Mouse (Mus musculus) lung, postnatal 14 days (tissue): Measurements from ENCODE around the gene Med16.
"Not testable (repeated sequence)": the region's sequence is repeated elsewhere in the genome, so short reads cannot be mapped to it uniquely, and the experiment has no call there.

ENCODE experiments used
- DNase-seq: peaks from one replicate; pipeline ENCODE4 v3.0.0; 2021

Gene Med16

DNA sequence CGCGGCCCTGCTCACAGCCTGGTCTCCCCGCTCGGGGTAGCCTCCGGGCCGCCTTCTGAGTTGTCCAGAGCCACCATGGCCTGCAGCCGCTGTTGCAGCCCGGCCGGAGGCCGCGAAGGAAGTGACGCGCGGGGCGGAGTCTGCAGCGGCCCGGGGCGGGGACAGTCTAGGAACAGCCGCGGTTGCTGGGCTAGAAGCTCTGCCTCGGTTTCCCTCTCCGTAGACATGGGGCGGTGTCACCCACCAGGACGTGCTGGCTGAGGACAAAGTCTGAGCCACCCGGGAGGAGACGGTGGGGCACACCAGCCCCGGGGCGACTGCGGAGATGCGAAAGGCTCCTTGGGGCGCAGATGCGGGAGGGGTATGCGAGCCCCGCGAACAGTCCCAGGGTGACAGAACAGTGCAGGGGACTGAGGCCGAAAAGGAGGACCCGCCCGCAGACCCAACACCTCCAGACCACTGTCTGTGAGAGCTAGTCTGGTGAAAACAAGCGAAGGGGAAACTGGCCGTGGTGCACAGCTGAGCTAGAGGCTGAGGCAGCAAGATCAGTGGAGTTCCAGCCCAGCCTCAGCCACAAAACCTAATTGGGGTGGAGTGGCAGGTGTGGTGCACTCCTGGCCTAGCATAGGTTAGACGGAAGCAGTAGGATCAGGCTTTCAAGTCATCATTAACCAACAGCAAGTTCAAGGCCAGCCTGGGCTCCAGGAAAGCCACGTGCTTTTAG is 8.2 kb upstream of the Med16 start, which contains the start of gene Kiss1r:
Gene Kiss1r (plus strand): TSS at position 164 of the 724 bp plus-strand sequence.
- peak; percentile 91 for DNase-seq

DNA sequence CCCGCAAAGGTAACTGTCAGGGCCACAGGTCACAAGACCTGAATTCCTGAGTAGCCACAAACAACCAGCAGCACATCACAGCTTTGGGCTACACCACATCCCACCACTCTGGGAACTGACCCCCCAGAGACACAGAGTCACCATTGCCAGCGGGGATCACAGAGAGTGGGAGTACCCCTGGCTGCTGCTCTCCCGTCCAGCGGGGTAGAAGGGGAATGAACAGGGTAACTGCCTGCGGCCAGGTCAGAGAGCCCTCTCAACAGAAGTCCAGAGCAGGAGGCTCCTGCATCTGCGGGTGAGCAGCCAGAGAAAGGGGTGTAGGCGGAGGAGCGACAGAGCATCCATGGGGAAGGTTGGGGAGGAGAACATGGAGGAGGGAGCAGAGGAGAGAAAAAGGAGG is 7.4 kb upstream of the Med16 start:
- DNase-seq, result no peak

DNA sequence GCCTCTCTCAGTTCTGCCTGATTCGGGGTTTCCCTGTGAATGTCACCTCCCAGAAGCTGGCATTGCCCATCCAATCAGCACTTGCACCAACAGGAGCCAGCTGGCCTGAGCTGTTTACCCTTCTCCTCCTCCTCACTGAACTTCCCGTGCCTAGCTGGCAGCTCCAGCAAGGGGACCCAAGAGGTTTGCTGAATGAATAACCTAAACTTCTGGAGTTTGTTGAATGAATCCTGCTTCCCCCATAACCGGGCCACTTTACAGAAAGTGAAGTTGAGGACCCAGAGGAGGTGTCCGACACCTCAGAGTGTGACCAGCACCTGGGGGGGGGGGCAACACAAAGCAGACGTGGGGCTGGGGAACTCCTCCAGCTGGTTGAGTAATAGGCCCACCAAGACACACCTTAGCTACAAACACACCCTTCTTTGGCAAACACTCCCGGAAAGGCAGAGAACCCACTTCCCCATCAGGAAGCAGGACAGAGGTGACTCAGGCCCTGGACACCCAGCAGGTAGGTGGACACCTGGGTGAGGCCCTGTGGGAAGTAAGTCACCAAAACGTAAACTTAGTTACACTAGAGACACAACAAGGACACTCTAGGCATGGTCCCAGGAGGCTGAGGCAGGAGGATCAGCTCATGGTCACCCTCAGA is 6.3 kb upstream of the Med16 start:
- no peak for DNase-seq

- no peak for DNase-seq
Measured at GRCm38 (mm10) chr10:79914131-79914947, 5.6 kb upstream of the Med16 start.

GRCm38 (mm10) chr10:79912412-79912811 is 3.7 kb upstream of the Med16 start:
- DNase-seq, result no peak

DNA sequence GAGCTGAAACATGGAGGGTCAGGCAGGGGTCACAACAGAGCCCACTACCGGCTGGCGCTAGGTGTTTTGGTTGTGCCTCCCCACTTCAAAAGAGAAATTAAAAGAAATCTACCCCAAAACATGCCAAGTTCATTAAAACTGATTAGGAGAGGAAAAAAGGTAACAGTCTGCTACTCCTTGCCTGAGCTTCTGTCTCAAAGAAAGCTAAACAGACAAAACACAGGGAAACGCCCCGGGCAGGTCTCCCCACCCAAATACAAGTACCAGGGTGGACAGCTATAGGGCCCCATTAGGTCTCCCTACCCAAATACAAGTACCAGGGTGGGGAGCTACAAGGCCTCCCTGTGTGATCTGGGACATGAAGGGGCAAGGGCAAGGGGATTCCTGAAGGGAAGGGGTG is 1.8 kb upstream of the Med16 start, which contains the start of gene Gm26602:
Gene Gm26602 (plus strand): TSS at position 301 of the 400 bp plus-strand sequence.
- no peak for DNase-seq

DNA sequence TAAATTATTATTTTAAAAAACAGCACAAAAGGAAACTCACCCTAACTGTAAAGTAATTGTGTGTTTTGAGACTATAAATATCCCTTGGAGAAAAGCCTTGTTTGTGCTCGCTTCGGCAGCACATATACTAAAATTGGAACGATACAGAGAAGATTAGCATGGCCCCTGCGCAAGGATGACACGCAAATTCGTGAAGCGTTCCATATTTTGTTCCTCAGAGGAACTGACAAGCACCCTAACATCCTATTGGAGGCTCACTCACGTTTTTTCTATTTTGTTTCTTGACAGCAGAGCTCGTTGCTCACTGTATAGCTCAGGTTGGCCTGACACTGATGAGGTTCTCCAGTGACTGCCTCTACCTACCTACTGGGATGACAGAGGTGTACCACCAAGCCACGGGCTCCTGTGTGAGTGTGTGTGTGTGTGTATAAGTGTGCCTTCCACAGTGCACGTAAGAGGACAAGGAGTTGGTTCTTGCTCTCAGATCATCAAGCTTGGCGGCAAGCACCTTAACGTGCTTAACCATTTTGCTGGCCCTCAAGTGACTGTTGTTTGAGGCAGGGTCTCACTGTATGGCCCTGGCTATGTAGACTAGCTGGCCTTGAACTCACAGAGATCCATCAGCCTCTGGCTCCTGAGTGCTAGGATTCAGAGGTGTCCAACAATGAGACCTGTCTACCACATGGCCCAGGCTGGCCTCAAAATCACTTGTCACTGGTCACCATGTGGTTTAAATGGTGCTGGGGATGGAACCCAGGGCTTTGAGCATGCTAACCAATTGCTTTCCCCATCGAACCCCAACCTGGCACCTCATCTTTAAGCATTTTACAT is 584 bp upstream of the Med16 start:
- DNase-seq, result no peak

DNA sequence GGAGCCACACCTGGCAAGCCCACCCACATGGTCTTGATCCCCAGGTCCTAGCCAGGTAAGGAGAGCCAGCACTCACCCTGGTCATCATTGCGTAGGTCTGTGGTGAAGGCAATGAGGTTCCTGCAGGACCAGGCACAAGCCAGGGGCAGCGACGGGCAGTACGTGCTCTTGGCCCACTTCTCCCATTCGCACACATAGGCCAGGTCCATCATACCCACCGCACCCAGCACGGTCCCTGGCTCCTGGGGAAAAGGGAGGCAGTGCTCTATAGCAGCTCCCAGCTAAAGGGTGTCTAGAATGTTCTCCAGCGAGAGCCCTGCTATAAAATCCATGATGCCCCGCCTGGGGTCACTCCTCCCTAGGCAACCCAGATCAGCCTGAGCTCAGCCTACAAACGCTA is 1.3 kb downstream of the Med16 start:
- DNase-seq, result no peak

- DNase-seq, result no peak
Measured at GRCm38 (mm10) chr10:79906712-79907111, 2.0 kb downstream of the Med16 start.

DNA sequence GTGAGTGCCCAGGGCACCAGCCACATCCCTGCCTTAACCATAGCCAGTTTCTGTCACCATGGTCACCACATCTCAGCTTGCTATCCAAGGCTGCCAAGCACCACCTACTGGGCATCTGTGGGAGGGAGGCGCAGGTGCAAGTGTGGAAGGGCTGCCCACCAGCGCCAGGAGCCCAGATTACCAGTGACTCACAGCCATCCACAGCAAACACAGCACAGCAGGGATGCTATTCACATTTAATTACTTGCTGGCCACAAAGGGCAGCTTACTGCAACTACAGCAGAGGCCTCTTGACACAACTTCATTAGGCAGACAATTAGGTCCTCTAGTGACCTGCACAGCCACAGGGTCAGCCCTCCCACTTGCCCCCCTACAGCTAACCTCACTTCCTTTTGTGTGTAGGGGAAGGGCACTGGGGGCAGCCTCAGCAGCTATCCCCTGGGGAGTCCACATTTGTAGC is 7.7 kb downstream of the Med16 start:
- DNase-seq, result no peak

DNA sequence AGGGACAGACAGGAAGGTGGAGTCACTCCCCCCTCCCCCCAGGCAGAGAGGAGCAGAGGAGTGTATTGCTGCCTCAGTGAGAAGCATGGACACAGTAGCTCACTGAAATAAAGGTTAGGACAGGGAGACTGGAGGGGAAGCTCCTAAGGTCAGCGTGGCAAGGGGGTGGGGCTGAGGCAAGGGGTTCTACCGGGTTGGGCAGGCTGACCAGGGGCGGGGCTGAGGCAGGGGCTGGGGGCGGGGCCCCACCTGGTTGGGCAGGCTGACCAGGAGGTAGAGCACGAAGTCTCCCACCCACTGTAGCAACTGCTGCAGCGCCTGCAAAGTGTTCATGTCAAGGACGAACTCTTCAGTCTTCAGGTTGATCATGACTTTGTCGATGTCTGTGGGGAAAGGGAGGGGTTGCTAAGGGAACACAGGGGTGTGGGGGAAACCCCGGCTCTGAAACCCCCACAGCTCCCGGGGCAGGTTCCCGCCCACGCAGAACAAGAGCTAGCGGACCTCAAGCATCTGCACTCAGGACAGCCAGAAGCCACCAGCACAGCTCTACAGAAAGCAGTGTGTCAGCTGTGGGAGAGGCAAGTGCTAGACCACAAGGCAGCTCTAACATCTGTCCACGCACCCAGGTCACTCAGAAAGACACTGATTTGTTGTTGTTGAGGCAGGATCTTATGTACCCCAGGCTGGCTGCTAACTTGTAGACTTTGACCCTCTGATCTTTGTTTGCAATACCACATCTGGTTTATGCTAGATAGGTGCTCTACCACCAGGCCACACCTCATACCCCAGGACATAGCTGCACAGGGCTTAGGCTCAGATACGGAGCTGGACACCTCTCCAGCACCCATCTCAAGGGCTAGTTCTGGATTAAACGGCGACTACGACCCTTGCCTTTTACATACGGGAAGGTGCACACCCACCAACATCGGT is 11.1 kb downstream of the Med16 start:
- no peak for DNase-seq

- DNase-seq, result peak; percentile 53
Measured at GRCm38 (mm10) chr10:79896814-79897213, 11.9 kb downstream of the Med16 start.

- peak; percentile 35 for DNase-seq
Measured at GRCm38 (mm10) chr10:79896306-79896705, 12.4 kb downstream of the Med16 start.

DNA sequence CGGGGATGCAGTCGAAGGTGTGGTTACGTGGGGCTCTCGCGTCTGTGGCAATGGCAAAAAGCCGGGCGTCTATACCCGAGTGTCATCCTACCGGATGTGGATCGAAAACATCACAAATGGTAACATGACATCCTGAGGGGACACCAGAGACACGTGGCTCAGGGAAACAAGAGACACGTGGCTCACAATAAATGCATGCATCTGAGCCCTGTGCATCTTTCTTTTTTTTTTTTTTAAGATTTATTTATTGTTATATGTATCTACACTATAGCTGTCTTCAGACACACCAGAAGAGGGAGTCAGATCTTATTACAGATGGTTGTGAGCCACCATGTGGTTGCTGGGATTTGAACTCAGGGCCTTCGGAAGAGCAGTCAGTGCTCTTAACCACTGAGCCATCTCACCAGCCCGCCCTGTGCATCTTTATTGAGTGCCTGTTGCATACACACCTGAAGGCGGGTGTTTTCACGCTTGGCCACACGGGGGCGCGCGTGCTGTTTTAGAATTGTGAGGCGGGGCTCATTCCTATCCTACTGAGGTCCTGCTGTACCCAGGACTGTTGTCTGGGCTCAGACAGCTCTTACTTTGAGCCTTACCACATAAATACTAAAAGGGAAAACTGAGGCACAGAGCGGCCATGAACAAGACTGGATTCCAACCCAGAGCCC is 16.1 kb downstream of the Med16 start:
- DNase-seq, result peak; percentile 86

DNA sequence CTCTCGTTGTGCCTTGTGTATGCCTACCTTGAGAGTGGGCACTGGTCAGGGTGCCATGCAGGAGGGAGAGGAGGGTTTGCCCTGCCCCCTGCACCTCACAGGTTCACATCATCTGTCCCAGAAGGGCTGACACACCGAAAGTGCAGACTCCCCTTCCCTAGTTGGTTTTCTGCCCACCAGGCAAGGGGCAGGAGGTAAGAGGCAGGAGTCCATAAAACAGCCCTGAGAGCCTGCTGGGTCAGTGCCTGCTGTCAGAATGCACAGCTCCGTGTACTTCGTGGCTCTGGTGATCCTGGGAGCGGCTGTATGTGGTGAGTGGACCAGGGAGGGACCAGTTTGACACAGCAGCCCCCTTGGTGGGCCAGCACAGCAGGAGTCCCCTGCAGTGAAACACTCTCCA is 18.1 kb downstream of the Med16 start, which contains the start of gene Cfd:
Gene Cfd (plus strand): TSS at position 184 of the 400 bp plus-strand sequence.
- no peak for DNase-seq

DNA sequence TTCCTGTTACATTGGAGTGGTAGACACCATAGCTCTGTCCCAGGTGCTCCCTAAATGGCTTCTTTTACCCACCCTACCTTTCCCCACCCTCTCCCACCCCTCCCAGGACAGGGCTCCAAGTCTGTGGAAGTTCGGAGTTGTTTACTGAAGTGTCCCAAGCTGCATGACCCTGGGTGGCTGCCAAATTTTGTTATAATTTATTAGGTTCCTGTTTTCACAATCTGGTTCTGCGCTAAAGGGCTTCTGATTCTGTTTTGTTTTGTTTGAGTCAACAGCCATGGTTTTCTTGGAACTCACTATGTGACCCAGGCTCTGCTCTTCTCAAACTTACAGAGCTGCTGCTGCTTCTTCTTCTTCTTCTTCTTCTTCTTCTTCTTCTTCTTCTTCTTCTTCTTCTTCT is 19.3 kb downstream of the Med16 start:
- peak; percentile 61 for DNase-seq

GRCm38 (mm10) chr10:79886611-79887010 is 22.1 kb downstream of the Med16 start:
- DNase-seq, result no peak

GRCm38 (mm10) chr10:79886054-79886453 is 22.7 kb downstream of the Med16 start, which contains the start of gene Elane:
Gene Elane, plus strand, starts transcription at chr10:79886247.
- no peak for DNase-seq

DNA sequence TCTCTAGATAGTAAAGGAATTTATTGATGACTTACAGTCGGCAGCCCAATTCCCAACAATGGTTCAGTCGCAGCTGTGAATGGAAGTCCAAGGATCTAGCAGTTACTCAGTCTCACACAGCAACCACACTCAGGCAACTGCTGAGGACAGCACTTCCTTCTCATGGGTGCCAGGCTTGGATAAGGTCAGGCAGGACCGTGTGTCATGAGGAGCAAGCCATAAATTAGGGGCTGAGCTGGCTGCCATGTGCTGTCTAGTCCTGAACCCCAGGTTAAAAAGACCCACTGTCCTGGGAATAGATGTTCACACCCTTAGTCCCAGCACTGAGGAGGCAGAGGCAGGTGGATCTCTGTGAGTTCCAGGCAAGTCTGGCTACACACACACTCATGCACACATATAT is 23.8 kb downstream of the Med16 start:
- not testable (repeated sequence) for DNase-seq

GRCm38 (mm10) chr10:79884446-79884845 is 24.3 kb downstream of the Med16 start:
- DNase-seq, result peak; percentile 78
